Mouse (Mus musculus) myocyte (in vitro differentiated cells): ENCODE measurements around the gene Plxdc1.

Experiments
- CEBPB ChIP-seq: IDR thresholded peaks from 2 replicates; pipeline ENCODE4 v1.6.1; 2011; ENCODE audit warnings: mild to moderate bottlenecking, moderate library complexity; ENCODE audit not compliant: poor library complexity, insufficient read depth, severe bottlenecking
- MAX ChIP-seq: IDR thresholded peaks from one replicate; pipeline ENCODE4 v1.6.1; 2011; ENCODE audit warnings: low read depth, mild to moderate bottlenecking, control low read depth
- MYOG ChIP-seq, 3 experiments: IDR thresholded peaks; one replicate each; pipeline ENCODE4 v1.6.1; 2011; ENCODE audit warnings: control low read depth in 2 of 3, low read depth in 2 of 3, mild to moderate bottlenecking in 2 of 3; ENCODE audit not compliant: insufficient read length in 2 of 3, control insufficient read depth in 1 of 3, insufficient read depth in 1 of 3
- POLR2A ChIP-seq: IDR thresholded peaks from one replicate; pipeline ENCODE4 v1.6.1; 2011; ENCODE audit warnings: low read depth, mild to moderate bottlenecking, control low read depth, moderate library complexity; ENCODE audit not compliant: insufficient read length
- POLR2AphosphoS2 ChIP-seq: IDR thresholded peaks from one replicate; pipeline ENCODE4 v1.6.1; 2011; ENCODE audit warnings: low read depth, control low read depth; ENCODE audit not compliant: insufficient read length
- TCF12 ChIP-seq: IDR thresholded peaks from one replicate; pipeline ENCODE4 v1.6.1; 2011; ENCODE audit warnings: mild to moderate bottlenecking, control low read depth; ENCODE audit not compliant: poor library complexity, insufficient read depth, severe bottlenecking
- USF1 ChIP-seq: IDR thresholded peaks from one replicate; pipeline ENCODE4 v1.6.1; 2011; ENCODE audit warnings: low read depth, mild to moderate bottlenecking, control low read depth, moderate library complexity

DNA sequence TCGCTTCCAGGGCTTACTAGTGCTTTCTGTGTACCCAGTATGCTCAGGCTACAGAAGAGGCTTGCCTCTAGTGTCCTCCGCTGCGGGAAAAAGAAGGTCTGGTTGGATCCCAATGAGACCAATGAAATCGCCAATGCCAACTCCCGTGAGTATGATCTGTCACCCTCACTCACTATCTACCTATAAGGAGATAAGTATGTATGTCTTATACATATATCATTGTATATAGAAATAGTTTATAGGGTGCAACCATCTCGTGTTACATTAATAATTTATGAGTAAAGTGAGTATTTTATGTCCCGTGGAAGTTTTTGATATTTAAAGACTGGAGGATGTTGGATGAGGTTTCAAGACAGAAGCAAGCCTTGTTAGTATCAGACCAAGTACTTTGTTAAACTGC lies 41.5 kb upstream of the Plxdc1 start:
- TF ChIP-seq POLR2A (no peak), CEBPB (no peak), MAX (no peak), USF1 (no peak), POLR2AphosphoS2 (no peak), MYOG (IDR thresholded peaks at IDR 0.05; ENCODE audit: control insufficient read depth in 1 of 3, insufficient read depth in 1 of 3, insufficient read length in 2 of 3, low read depth in 2 of 3) (no peak), TCF12 (no peak)
